ENCODE assay signal across 10 mouse cellular contexts in genomic region chr10:94171440-94172130, GRCm38 (mm10). TPM values are rescaled to one million over a fixed set of nuclear protein-coding genes. Genes with fewer than 3 reads are reported as not detected.
DNase-seq lines count a peak whose midpoint lies in the region; ATAC-seq and TF ChIP-seq lines count a peak whose summit lies in the region.
"Had no signal": no experiment of that assay in that cellular context is flagged by ENCODE, and none has a peak within 500 bp of the region (broad histone marks: within the 10 kb centered on the region; RNA-seq: fewer than 3 reads in every experiment).

No protein-coding gene starts in this region.

- no peak overlapping the region for H3K9ac ChIP-seq in lung, embryonic 14.5 days
- H3K9ac ChIP-seq in hindbrain, postnatal 0 days (replicated peaks; ENCODE audit: low read length) = no peak overlapping the region
- H3K9ac ChIP-seq in midbrain, embryonic 14.5 days (replicated peaks; ENCODE audit: low read length) = no peak overlapping the region

- WGBS in lung, embryonic 14.5 days = 40% methylated on average over 12 of the region's 12 CpGs
- 62% methylated on average over 12 of the region's 12 CpGs for WGBS in lung, adult 2 months
- WGBS in hindbrain, postnatal 0 days = 31% methylated on average over 12 of the region's 12 CpGs
- 16% methylated on average over 12 of the region's 12 CpGs for WGBS in midbrain, embryonic 14.5 days

- peaks cover 75% of the 10 kb centered on the region for H3K36me3 ChIP-seq in lung, embryonic 14.5 days (ENCODE audit: insufficient read depth)
- H3K36me3 ChIP-seq in hindbrain, postnatal 0 days (ENCODE audit: insufficient read depth, low read length) = peaks cover 47% of the 10 kb centered on the region
- H3K36me3 ChIP-seq in midbrain, embryonic 14.5 days (ENCODE audit: control insufficient read depth, insufficient read depth, low read length) = peaks cover 57% of the 10 kb centered on the region

- H3K4me3 ChIP-seq in lung, embryonic 14.5 days (ENCODE audit: low read depth, low read length) = no peak overlapping the region
- no peak overlapping the region for H3K4me3 ChIP-seq in lung, adult 2 months (replicated peaks; ENCODE audit: extremely low read depth, low read depth, low read length)
- H3K4me3 ChIP-seq in hindbrain, postnatal 0 days (ENCODE audit: low read length) = no peak overlapping the region
- no peak overlapping the region for H3K4me3 ChIP-seq in midbrain, embryonic 14.5 days (replicated peaks; ENCODE audit: low read depth, low read length)

- no peak overlapping the region for H3K4me2 ChIP-seq in lung, embryonic 14.5 days
- peak overlapping the region; percentile 36; the same call in 1 of the 2 replicates for H3K4me2 ChIP-seq in hindbrain, postnatal 0 days (ENCODE audit: low read depth, low read length)
- H3K4me2 ChIP-seq in midbrain, embryonic 14.5 days (ENCODE audit: low read length) = peak overlapping the region; percentile 24

- no peaks in the 10 kb centered on the region; the same call in 1 of the 2 replicates for H3K4me1 ChIP-seq in lung, embryonic 14.5 days (ENCODE audit: insufficient read depth)
- H3K4me1 ChIP-seq in lung, adult 2 months (ENCODE audit: control insufficient read depth, insufficient read depth, low read length) = no peaks in the 10 kb centered on the region
- no peaks in the 10 kb centered on the region for H3K4me1 ChIP-seq in hindbrain, postnatal 0 days (ENCODE audit: insufficient read depth, low read length)
- peaks cover 20% of the 10 kb centered on the region for H3K4me1 ChIP-seq in midbrain, embryonic 14.5 days (ENCODE audit: control insufficient read depth, insufficient read depth, low read length)

- H3K27me3 ChIP-seq in lung, embryonic 14.5 days (ENCODE audit: insufficient read depth, low read length) = no peaks in the 10 kb centered on the region
- no peaks in the 10 kb centered on the region for H3K27me3 ChIP-seq in hindbrain, postnatal 0 days (ENCODE audit: insufficient read depth, low read length)
- no peaks in the 10 kb centered on the region for H3K27me3 ChIP-seq in midbrain, embryonic 14.5 days (ENCODE audit: control insufficient read depth, insufficient read depth, low read length)

- TF ChIP-seq CTCF in lung, embryonic 14.5 days (IDR thresholded peaks at IDR 0.05; ENCODE audit: low read depth) = no peak
- no peak for TF ChIP-seq CTCF in lung, adult 2 months (IDR thresholded peaks at IDR 0.05; ENCODE audit: insufficient read depth, low read length)
- no peak for TF ChIP-seq CTCF in hindbrain, postnatal 0 days (IDR thresholded peaks at IDR 0.05; ENCODE audit: low read depth)

- no peaks in the 10 kb centered on the region for H3K9me3 ChIP-seq in lung, embryonic 14.5 days (ENCODE audit: low read depth, low read length)
- peaks cover 4% of the 10 kb centered on the region; the same call in 1 of the 2 replicates for H3K9me3 ChIP-seq in hindbrain, postnatal 0 days (ENCODE audit: low read length)
- no peaks in the 10 kb centered on the region for H3K9me3 ChIP-seq in midbrain, embryonic 14.5 days (ENCODE audit: control insufficient read depth, low read length)

- ATAC-seq in lung, embryonic 14.5 days (ENCODE audit: insufficient read depth) = peak; percentile 76
- no peak; the same call in 1 of the 2 replicates for ATAC-seq in hindbrain, postnatal 0 days
- no peak for ATAC-seq in midbrain, embryonic 14.5 days (ENCODE audit: low FRiP score, low TSS enrichment)
- no peak for ATAC-seq in frontal cortex, adult (ENCODE audit: low TSS enrichment)

- TF ChIP-seq POLR2A in lung, adult 2 months (IDR thresholded peaks at IDR 0.05; ENCODE audit: borderline replicate concordance, extremely low read depth, low read depth, low read length) = no peak

- H3K27ac ChIP-seq in lung, embryonic 14.5 days (ENCODE audit: low read depth) = 0 out of 2 replicates have a peak overlapping the region, but pooled peaks have one; percentile 7
- no peak overlapping the region for H3K27ac ChIP-seq in hindbrain, postnatal 0 days
- no peak overlapping the region for H3K27ac ChIP-seq in midbrain, embryonic 14.5 days (replicated peaks; ENCODE audit: low read depth, low read length)

- DNase-seq in embryo, embryonic 11 days = peak; percentile 23
- no peak for DNase-seq in embryo, embryonic 9.5 days (ENCODE audit: extremely low spot score)
- DNase-seq in lung, embryonic 14.5 days = peak; percentile 84
- DNase-seq in lung, adult 2 months = no peak
- peak; percentile 43 for DNase-seq in hindbrain, postnatal 0 days (ENCODE audit: low spot score)
- peak; percentile 60 for DNase-seq in midbrain, embryonic 14.5 days
- DNase-seq in urinary bladder, postnatal 36 days (ENCODE audit: low spot score in 2 of 2) = no peak
- DNase-seq: B cell, adult 2 months; thymus, adult 2 months had no signal

RNA-seq across cellular contexts. Expression of gene Nr2c1, which starts 23.8 kb away (rescaled TPM):
- polyA plus RNA-seq in lung, embryonic 14.5 days (2014; fragmentation: Nextera tagmentation; extraction: Ambion mirVana) = 9.5 and 10.2 TPM in 2 replicates
- 3.8 and 5.2 TPM in 2 replicates for polyA plus RNA-seq in lung, adult 2 months (2012; rRNA removed)
- 5.2 and 8.5 TPM in 2 replicates for total RNA-seq in hindbrain, postnatal 0 days (2014; rRNA removed)
- 3.5 and 3.8 TPM in 2 replicates for polyA plus RNA-seq in hindbrain, postnatal 0 days (2015; fragmentation: Nextera tagmentation; extraction: Ambion mirVana)
- 7.3 and 8.6 TPM in 2 replicates for polyA plus RNA-seq in midbrain, embryonic 14.5 days (2014; fragmentation: Nextera tagmentation; extraction: Ambion mirVana)

RNA-seq across cellular contexts. Expression of gene Ndufa12, which starts 26.9 kb away (rescaled TPM):
- 420 and 423 TPM in 2 replicates for polyA plus RNA-seq in lung, embryonic 14.5 days (2014; fragmentation: Nextera tagmentation; extraction: Ambion mirVana)
- polyA plus RNA-seq in lung, adult 2 months (2012; rRNA removed) = 35.4 and 61.4 TPM in 2 replicates
- 203 and 253 TPM in 2 replicates for total RNA-seq in hindbrain, postnatal 0 days (2014; rRNA removed)
- polyA plus RNA-seq in hindbrain, postnatal 0 days (2015; fragmentation: Nextera tagmentation; extraction: Ambion mirVana) = 611 and 624 TPM in 2 replicates
- polyA plus RNA-seq in midbrain, embryonic 14.5 days (2014; fragmentation: Nextera tagmentation; extraction: Ambion mirVana) = 412 and 492 TPM in 2 replicates

Comparison
In these comparisons a context has a peak if more than half of its experiments do, and no peak if none do; other contexts are left out.
1. DNase-seq: peak in embryo, embryonic 11 days (single experiment), lung, embryonic 14.5 days (single experiment), hindbrain, postnatal 0 days (single experiment) and midbrain, embryonic 14.5 days (single experiment); none in embryo, embryonic 9.5 days (single experiment), lung, adult 2 months (single experiment) and urinary bladder, postnatal 36 days (0 of 2).